ENCODE assay signal across 17 mouse cellular contexts in the genomic region with DNA sequence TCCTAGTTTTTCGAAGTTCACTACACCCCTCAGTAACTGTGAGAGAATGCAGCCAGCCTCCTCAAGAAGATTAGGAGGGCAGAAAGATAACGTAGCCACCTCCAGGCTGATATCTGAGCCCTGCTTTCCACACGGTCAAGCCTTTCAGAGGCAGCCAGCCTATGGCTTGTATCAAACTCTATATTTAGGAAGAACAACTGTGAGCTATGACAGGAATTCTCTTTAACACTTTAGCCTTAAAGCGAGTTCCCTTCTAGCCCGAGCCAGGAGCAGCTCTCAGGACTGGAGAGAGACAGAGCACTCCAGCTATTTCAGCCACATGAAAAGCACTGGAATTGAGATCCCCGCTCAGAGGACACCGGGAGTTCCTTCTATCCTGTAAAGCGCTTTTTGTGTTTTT. TPM values are rescaled to one million over a fixed set of nuclear protein-coding genes. Genes with fewer than 3 reads are reported as not detected.
DNase-seq lines count a peak whose midpoint lies in the region; ATAC-seq and TF ChIP-seq lines count a peak whose summit lies in the region.
"Had no signal": no experiment of that assay in that cellular context is flagged by ENCODE, and none has a peak within 500 bp of the region (broad histone marks: within the 10 kb centered on the region; RNA-seq: fewer than 3 reads in every experiment).

TSS of gene Smpx (plus strand) at position 49 of the 400 bp plus-strand sequence.

- no peak within 1 kb of the TSS for H3ac ChIP-seq in myocyte (ENCODE audit: control insufficient read depth, insufficient read length)

- no peaks in the 10 kb centered on the region for H3K4me1 ChIP-seq in lung, embryonic 14.5 days (ENCODE audit: insufficient read depth)
- H3K4me1 ChIP-seq in heart, embryonic 12.5 days (replicated peaks): no peaks in the 10 kb centered on the region
- H3K4me1 ChIP-seq: embryonic facial prominence, embryonic 13.5 days had no signal

- no peak within 1 kb of the TSS; the same call in 1 of the 2 replicates for H3K4me3 ChIP-seq in lung, embryonic 14.5 days (ENCODE audit: low read depth, low read length)
- H3K4me3 ChIP-seq in heart, embryonic 12.5 days: peak within 1 kb of the TSS; percentile 47
- H3K4me3 ChIP-seq in myocyte: peak within 1 kb of the TSS; percentile 17
- H3K4me3 ChIP-seq: embryonic facial prominence, embryonic 13.5 days had no signal

- H3K27me3 ChIP-seq in lung, embryonic 14.5 days (ENCODE audit: insufficient read depth, low read length): no peaks in the 10 kb centered on the region
- H3K27me3 ChIP-seq in heart, embryonic 12.5 days (replicated peaks): no peaks in the 10 kb centered on the region
- H3K27me3 ChIP-seq in myocyte (ENCODE audit: control insufficient read depth, insufficient read depth, insufficient read length): no peaks in the 10 kb centered on the region

- no peaks in the 10 kb centered on the region for H3K36me3 ChIP-seq in lung, embryonic 14.5 days (ENCODE audit: insufficient read depth)
- no peaks in the 10 kb centered on the region for H3K36me3 ChIP-seq in heart, embryonic 12.5 days
- H3K36me3 ChIP-seq in myocyte (ENCODE audit: control insufficient read depth, insufficient read depth): no peaks in the 10 kb centered on the region
- H3K36me3 ChIP-seq: embryonic facial prominence, embryonic 13.5 days had no signal

- 0 out of 2 replicates have a peak within 1 kb of the TSS, but pooled peaks have one; percentile 32 for H3K4me2 ChIP-seq in lung, embryonic 14.5 days
- H3K4me2 ChIP-seq in heart, embryonic 12.5 days: peak within 1 kb of the TSS; percentile 46
- peak within 1 kb of the TSS; percentile 24 for H3K4me2 ChIP-seq in myocyte (ENCODE audit: low read depth)
- H3K4me2 ChIP-seq: embryonic facial prominence, embryonic 13.5 days had no signal

- no peak within 1 kb of the TSS for H3K9ac ChIP-seq in lung, embryonic 14.5 days
- H3K9ac ChIP-seq in heart, embryonic 12.5 days: peak within 1 kb of the TSS; percentile 68
- H3K9ac ChIP-seq: embryonic facial prominence, embryonic 13.5 days had no signal

- H3K9me3 ChIP-seq in lung, embryonic 14.5 days (ENCODE audit: low read depth, low read length): no peaks in the 10 kb centered on the region
- no peaks in the 10 kb centered on the region for H3K9me3 ChIP-seq in heart, embryonic 12.5 days (replicated peaks)
- H3K9me3 ChIP-seq: embryonic facial prominence, embryonic 13.5 days had no signal

- H3K79me2 ChIP-seq in myocyte (ENCODE audit: control insufficient read depth, insufficient read depth): no peaks in the 10 kb centered on the region

- no peak for TF ChIP-seq POLR2A in myocyte (IDR thresholded peaks at IDR 0.05; ENCODE audit: insufficient read length, low read depth)

- no peak for TF ChIP-seq CTCF in lung, embryonic 14.5 days (IDR thresholded peaks at IDR 0.05; ENCODE audit: low read depth)

- ATAC-seq in lung, embryonic 14.5 days (ENCODE audit: insufficient read depth): peak; percentile 41; the same call in 1 of the 2 replicates
- peak; percentile 84 for ATAC-seq in heart, embryonic 12.5 days (ENCODE audit: insufficient number of reproducible peaks, low FRiP score)
- no peak for ATAC-seq in frontal cortex, adult (ENCODE audit: low TSS enrichment)
- ATAC-seq: activated CD4-positive, CD25-positive, alpha-beta regulatory T cell, adult 4 months had no signal

- peak within 1 kb of the TSS; percentile 12; the same call in 1 of the 2 replicates for H3K27ac ChIP-seq in lung, embryonic 14.5 days (ENCODE audit: low read depth)
- H3K27ac ChIP-seq in heart, embryonic 12.5 days (ENCODE audit: poor library complexity, severe bottlenecking): peak within 1 kb of the TSS; percentile 96
- H3K27ac ChIP-seq: embryonic facial prominence, embryonic 13.5 days; macrophage had no signal

- 26% methylated on average over 8 of the region's 8 CpGs for WGBS in lung, embryonic 14.5 days
- 27% methylated on average over 8 of the region's 8 CpGs for WGBS in heart, embryonic 12.5 days

- DNase-seq in lung, embryonic 14.5 days: peak; percentile 27
- no peak for DNase-seq in lung, postnatal 14 days
- no peak for DNase-seq in gastrocnemius, adult 8-10 months (ENCODE audit: low spot score in 2 of 2)
- DNase-seq in right cerebral cortex, postnatal 10 days (ENCODE audit: low spot score in 2 of 2): no peak
- DNase-seq in lung, postnatal 25 days (ENCODE audit: low spot score): no peak
- DNase-seq: B cell, adult 2 months; cerebellum, adult 11 months; kidney, adult 11 months; spleen, adult 18-20 months; thymus, adult 2 months had no signal

TF ChIP-seq in myocyte, 11 proteins besides CTCF, POLR2A, EP300 and RAD21:
- TF ChIP-seq TCF3 (IDR thresholded peaks at IDR 0.05; ENCODE audit: insufficient read length, low read depth) (no peak), CEBPB (IDR thresholded peaks at IDR 0.05; ENCODE audit: insufficient read depth, poor library complexity, severe bottlenecking) (no peak), MYOG (IDR thresholded peaks at IDR 0.05; ENCODE audit: control insufficient read depth in 1 of 3, insufficient read depth in 1 of 3, insufficient read length in 2 of 3, low read depth in 2 of 3) (no peak), POLR2AphosphoS2 (IDR thresholded peaks at IDR 0.05; ENCODE audit: insufficient read length, low read depth) (no peak), MYOD1 (IDR thresholded peaks at IDR 0.05; ENCODE audit: control insufficient read depth in 1 of 3, insufficient read length in 2 of 3, low read depth in 2 of 3) (no peak), SRF (IDR thresholded peaks at IDR 0.05; ENCODE audit: control insufficient read depth, insufficient read length, low read depth) (no peak), E2F4 (IDR thresholded peaks at IDR 0.05; ENCODE audit: insufficient read depth) (no peak), USF1 (IDR thresholded peaks at IDR 0.05; ENCODE audit: low read depth) (no peak), TCF12 (IDR thresholded peaks at IDR 0.05; ENCODE audit: insufficient read depth, poor library complexity, severe bottlenecking) (no peak), MAX (IDR thresholded peaks at IDR 0.05; ENCODE audit: low read depth) (no peak), REST (IDR thresholded peaks at IDR 0.05; ENCODE audit: insufficient read depth, insufficient read length) (no peak)

RNA-seq across cellular contexts. Expression of gene Smpx, which starts in this region (rescaled TPM):
- 33.0 and 35.3 TPM in 2 replicates for polyA plus RNA-seq in lung, embryonic 14.5 days (2014; fragmentation: Nextera tagmentation; extraction: Ambion mirVana)
- 100 to 1,000 TPM; 327 to 393 (median 357) TPM for total RNA-seq in gastrocnemius, adult 8-10 months (2022)
- 807 and 829 TPM in 2 replicates for polyA plus RNA-seq in heart, embryonic 12.5 days (2016; fragmentation: Nextera tagmentation; extraction: Ambion mirVana)
- polyA plus RNA-seq in myocyte (2012; fragmentation: generic; extraction: Trizol): 55.1 TPM
- total RNA-seq: MEL had no signal
- polyA plus RNA-seq: activated CD4-positive, CD25-positive, alpha-beta regulatory T cell, adult 4 months; macrophage had no signal

Comparison
In these comparisons a context has a peak if more than half of its experiments do, and no peak if none do; other contexts are left out.
1. RNA of gene Smpx (polyA plus RNA-seq): 807 to 829 TPM in heart, embryonic 12.5 days; 55.1 TPM in myocyte (single experiment) and 33.0 to 35.3 TPM in lung, embryonic 14.5 days; every median in the first group is over 10 times any median in the second.
2. Peak in every context shown above with its lines, with median percentiles within 50 percentile points of each other: H3K4me2 ChIP-seq.